Mouse (Mus musculus) spleen, adult 2 months (tissue): ENCODE measurements around the gene Lins1.

Experiments
- CTCF ChIP-seq: fragments of 200-500 bp; IDR thresholded peaks from 2 replicates; pipeline ENCODE4 v1.5.1; 2011; ENCODE audit warnings: mild to moderate bottlenecking, inconsistent platforms; ENCODE audit not compliant: insufficient read depth, insufficient read length, insufficient replicate concordance; ENCODE audit errors: extremely low read depth
- POLR2A ChIP-seq: fragments of 200-500 bp; IDR thresholded peaks from 2 replicates; pipeline ENCODE4 v1.6.1; 2011; ENCODE audit warnings: low read depth, low read length, inconsistent platforms

- TF ChIP-seq CTCF (no peak), POLR2A (no peak)
These were observed 28.7 kb upstream of the Lins1 start for GRCm38 (mm10) chr7:66660972-66661371.
